Mouse (Mus musculus): Measurements from ENCODE around the gene Btnl1.

Gene Btnl1

DNA sequence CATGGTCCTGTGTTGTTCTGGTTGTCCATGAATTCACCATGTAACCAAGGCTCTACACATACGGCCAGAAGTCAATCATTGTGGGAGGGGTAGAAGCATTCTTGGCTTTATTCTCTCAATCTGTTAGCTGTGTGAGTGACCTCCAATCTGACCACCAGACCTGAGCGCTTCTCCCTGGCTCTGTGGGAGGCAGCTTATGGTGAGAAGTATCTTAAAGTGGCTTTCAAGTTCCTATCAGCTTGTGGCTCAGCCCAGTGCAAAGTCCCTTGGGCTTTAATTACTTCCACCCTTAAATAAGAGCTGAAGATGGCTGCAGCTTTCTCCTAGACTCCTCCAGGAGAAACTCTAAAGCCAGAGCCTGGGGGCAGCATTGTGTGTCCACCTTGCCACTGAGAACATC, at the start of gene Btnl1:
Gene Btnl1 (plus strand): TSS at position 286 of the 400 bp plus-strand sequence.
- no peak for DNase-seq (ENCODE audit: low spot score in 2 of 2)

DNA sequence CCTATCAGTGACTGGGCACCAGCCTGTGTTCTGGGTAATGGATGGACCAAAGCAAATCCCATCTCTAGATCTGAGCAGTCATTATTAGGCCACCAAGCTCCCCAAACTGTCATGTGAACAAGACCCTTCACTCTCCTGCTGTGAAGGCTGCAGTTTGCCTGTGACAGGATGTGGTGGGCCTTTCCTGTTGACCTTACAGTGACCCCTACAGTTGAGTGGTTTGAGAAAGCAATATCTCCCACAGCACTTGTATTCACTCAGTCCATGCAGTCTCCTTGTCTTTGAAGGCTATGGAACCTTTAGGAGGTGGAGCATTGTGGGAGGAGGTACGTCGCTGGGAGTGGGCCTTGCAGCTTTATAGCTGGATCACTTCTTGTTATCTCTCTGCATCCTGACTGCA, 47.1 kb upstream of the Btnl1 start:
- no peak for DNase-seq (ENCODE audit: low spot score in 2 of 2)

DNA sequence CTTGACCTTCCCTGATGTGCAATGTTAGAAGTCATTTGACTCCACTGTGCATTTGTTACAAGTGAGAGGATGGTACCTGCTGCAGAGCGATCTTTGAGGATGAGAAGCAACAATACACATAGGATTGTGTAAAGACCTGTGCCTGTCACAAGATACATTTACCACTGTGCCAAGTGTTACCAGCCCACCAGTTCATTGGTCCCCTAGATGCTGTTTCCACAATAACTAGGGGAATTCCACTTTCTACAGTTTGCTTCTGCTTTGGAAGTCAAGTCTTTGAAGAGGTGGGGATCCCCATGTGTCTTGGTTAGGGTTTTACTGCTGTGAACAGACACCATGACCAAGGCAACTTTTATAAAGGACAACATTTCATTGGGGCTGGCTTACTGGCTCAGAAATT, 45.7 kb upstream of the Btnl1 start:
- DNase-seq (ENCODE audit: low spot score in 2 of 2) = no peak

DNA sequence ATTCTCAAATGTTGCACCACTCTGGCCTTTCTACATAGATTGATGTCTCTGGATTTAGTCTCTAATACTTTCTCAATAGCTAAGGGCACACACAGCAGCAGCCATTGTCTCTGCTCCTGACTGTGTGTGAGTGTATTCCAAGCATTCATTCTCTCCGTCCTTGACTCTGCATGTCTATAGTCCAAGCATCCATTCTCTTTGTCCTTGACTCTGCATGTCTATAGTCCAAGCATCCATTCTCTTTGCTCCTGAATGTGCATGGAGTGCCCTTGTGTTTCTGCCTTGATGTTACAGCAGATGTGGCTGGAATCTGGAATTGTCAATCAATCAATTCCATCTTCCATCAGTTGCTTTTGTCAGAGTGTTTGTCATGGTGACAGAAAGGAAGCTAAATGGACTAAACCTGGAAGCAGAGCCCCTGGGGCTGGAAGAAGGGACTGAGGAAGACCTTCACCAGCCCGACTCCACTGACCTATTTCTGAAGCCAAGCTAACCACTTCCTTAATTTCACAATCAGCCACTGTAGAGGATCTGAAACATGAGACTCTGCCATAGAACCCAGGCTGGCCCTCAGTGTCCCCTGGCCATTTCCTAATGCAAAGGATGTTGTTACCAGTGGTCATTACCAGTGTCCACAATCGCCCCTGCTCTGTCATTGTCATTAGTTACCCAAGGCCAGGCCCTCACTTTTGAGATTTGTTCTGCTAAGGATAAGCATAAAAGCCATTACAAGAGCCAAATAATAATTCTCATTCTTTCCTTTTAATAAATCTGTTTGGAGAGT, 36.1 kb upstream of the Btnl1 start:
- DNase-seq (ENCODE audit: low spot score in 2 of 2) = no peak

DNA sequence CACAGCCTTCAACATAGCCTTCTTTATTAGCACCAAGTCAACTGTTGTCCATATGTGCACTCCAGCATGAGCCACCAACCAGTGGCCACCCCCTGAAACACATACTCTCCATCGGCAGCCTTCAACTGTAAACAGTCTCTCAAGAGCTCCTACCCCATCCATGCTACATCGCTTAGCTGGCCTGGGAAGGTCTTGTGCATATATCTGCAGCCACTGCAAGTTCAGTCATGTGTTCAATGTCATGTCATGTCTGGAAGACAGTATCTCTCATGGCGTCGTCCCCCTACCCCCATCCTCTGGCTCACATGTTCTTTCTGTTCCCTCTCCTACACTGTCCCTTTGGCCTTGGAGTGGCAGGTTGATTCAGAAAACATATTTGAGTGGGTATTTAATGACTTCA, 32.0 kb upstream of the Btnl1 start:
- no peak for DNase-seq (ENCODE audit: low spot score in 2 of 2)

DNA sequence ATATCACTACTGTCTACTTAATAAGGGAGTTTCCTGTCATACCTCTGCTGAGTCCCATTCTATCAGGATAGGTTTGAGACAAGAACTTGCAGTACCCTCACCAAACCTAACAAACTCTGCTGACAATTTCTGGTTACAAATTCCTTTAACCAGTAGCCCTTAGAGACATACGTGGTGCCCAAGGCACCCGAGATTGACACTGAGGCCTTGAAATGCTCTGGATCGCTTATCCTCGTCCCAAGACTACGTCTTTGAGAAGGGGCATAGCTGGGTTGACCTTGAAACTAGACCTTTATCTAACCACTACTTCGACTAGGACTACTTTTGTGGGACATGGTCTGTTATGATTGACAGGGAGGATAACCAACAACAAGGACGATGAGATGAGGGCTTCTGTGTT, 31.4 kb upstream of the Btnl1 start:
- no peak for DNase-seq (ENCODE audit: low spot score in 2 of 2)

DNA sequence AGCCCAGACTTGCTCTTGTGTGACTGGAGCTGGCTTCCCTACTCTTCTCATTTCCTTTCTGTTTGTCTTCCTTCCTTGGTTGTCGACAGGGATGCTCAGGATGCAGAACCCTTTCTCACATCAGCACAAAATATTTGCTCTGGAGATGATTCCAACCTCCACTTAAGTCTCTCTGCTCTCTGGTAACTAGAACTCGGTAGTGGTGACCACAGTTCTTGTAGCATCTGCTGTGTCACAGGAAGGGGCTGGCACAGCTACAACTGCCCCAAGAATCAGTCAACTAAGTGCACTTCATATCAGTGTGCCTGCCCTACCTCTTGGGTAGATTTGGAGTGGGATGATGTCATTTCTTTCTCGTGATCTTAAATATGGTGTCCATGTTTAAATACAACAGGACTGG, 30.9 kb upstream of the Btnl1 start:
- no peak for DNase-seq (ENCODE audit: low spot score in 2 of 2)

DNA sequence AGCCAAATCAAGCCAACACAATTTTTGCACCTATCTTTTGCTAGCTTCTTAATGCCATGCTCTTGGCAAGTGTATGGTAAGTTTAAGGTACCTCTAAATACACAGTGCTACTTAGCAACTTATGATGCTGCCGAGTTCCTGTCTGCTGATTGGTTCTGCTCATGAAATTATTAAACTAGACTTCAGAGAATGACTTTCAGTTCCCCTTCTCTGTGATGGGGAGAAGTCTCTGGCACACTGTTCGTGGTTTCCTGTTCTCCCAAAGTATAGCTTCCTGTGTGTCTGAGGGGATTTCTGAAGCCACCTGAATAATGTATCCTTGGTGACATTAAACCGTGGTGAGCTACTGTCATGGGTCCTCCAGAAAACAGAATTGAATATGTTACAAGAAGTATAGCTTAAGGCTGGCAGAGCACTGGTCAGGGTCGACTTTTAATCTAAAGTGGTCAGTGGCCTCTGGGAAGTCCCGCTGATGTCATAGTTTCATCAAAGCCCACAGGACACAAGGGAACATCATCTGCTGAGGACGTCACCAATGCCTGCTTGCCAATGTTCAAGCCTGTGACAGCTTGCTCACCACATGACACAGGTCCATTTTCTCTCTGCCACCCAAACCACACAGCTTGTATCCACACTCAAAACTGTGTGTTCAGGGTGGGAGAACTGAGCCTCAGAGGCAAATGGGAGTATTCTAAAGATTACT, 29.2 kb upstream of the Btnl1 start:
- DNase-seq (ENCODE audit: low spot score in 2 of 2) = peak in 1 of 2 experiments; percentile 20

DNA sequence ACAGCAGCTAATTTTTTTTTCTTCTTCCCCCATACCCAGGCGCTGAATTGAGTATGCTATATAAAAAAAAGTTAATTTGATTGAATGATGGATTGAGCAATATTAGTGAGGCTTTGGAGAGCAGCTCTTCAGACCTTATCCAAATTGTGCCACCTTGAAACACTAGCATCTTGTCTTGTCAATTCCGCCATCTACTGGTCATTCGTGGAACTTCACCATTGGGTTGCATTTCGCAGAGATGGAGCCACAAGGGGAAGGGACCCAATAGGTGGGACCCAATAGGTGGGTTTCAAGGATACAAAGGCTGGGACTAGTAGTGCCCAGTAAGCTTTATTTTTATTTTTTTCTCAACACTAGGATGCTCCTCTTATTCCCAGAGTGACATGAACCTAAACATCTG, 27.5 kb upstream of the Btnl1 start:
- DNase-seq (ENCODE audit: low spot score in 2 of 2) = peak in 1 of 2 experiments; percentile 73

DNA sequence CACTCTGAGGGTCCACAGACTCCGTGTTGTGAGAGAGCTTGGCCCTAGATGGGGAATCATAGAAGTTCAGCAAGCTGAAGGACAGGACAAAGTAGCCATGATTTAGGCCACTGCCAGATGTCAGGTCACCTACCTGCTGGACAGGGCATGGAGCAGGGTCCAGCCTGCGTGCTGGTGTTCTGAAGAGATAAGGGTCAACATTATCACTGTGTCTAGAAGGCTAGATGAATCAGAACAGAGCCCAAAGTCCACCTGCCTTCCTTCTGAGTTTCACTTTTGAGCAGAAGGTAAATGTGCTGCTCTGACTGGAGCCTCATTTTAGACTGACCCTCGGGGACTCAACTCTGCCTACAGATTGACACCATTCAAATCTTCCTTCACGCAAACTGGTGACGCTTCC, 22.4 kb upstream of the Btnl1 start, which contains the start of gene Btnl2:
Gene Btnl2 (plus strand): TSS at position 284 of the 400 bp plus-strand sequence.
- no peak for DNase-seq (ENCODE audit: low spot score in 2 of 2)

DNA sequence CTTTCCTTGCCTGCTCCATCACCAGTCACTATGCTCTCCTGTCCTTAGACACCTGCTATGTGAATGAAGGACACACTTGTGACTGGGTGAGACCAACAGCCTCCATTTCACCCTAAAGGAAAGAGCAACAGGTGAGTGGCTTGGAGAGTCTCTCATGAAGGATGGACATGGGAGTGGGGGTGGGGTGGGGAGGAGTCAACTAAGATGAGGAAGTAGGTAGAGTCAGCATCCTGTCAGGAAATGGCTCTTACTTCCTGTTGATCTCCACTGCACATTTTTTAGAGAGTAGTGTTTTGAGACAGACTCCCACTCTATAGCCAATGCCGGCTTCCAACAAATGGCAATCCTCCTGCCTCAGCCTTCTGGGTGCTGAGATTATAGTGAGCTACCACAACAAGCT, 22.0 kb upstream of the Btnl1 start:
- no peak for DNase-seq (ENCODE audit: low spot score in 2 of 2)

DNA sequence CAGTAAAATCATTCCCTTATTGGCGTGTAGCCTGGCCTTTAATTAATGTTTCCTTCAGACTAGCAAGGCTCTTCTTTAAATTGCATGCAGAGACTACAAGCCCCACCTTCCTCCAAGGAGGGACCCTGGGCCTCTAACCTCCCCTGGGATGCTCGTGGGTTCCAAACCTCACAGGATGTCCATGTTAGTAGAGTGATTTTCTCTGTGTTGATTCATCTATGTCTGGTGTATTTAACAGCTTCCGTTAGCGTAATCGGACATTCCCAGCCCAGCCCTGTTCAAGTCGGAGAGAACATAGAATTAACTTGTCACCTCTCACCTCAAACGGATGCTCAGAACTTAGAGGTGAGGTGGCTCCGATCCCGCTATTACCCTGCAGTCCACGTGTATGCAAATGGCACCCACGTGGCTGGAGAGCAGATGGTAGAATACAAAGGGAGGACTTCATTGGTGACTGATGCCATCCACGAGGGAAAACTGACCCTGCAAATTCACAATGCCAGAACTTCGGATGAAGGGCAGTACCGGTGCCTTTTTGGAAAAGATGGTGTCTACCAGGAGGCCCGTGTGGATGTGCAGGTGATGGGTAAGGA, 13.9 kb upstream of the Btnl1 start:
- no peak for DNase-seq (ENCODE audit: low spot score in 2 of 2)

DNA sequence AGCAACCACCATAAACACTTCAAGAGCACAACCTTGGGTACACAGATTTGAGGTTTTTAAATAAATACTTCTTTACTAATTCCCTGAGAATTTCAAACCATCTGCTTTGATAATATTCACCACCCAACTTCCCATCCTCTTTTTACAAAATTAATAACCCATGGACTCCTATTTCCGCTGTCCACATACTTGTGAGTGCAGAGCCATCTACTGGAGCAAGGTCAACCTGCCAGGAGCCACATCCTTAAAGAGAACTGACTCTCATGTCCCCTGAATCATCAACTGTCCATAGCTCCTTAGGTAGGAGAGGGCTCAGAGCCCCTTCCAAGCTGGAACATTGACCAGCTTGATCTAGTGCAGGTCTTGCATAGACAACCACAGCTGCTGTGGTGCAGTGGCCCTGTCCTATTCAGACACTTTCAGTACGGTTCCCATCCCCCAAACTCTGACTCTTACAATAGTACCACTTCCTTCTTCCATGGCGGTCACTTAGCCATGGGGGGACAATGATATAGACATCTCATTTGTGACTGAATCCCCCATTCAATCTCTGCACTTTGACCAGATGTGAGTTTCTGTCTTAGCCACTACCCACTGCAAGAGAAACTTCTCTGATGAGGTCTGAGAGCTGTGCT, 13.1 kb upstream of the Btnl1 start:
- no peak for DNase-seq (ENCODE audit: low spot score in 2 of 2)

DNA sequence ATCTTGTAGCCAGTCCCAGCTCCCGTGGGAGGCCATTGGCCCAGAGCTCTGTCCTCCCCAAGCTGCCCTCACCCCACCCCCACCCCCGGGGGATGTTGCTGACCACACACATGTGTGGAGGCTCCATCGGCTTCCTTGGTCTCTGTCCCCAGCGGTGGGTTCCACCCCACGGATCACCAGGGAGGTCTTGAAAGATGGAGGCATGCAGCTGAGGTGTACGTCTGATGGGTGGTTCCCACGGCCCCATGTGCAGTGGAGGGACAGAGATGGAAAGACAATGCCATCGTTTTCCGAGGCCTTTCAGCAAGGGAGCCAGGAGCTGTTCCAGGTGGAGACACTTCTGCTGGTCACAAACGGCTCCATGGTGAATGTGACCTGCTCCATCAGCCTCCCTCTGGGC, 11.9 kb upstream of the Btnl1 start:
- DNase-seq (ENCODE audit: low spot score in 2 of 2) = no peak

DNA sequence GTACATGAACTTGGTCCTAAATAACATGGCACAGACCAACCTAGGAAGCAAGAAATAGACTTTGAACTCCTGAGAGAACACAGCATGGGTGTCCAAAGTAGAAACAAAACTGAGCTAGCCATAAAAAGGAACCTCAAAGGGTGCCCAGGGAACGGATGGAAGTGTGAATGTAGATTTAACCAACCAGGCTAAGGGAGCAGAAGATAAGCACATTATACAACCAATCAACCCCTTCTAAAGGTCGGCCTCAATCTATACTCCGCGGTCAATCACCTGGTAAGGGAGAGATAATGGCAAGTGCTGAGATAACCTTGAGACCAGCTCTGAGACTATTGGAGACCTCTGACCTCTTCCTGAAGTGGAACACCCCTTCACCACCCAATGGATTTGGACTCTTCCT, 6.4 kb upstream of the Btnl1 start:
- DNase-seq (ENCODE audit: low spot score in 2 of 2) = no peak

DNA sequence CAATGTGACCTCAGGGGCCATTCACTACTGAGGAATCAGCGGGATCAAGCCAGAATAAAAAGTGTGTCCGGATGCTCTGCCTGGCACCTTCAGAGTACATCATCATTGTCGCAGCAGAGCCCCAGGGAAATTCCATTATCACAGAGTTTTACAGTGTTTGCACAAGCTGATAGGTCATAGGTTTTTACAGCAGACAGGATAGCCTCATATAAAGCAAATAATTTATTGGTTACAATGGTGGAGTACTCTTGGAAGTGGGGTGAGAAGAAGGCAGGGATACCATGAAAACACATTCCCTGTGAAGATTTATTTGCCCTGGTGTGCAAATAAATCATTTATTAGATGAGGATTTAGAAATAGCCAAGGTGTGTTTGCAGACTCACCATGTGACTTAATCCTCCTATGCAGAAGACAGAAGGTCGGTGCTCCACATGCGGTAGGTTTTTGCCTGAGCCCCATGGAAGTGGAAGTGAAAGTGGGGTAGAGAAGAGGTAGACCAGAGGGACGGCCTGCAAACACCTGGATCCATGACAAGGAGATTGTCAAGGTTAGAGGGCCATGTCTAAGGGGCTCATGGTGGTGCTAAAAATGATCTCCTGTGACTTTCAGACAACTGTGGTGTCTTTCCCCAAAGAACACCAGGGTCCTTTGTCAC, 3.8 kb upstream of the Btnl1 start:
- no peak for DNase-seq (ENCODE audit: low spot score in 2 of 2)

DNA sequence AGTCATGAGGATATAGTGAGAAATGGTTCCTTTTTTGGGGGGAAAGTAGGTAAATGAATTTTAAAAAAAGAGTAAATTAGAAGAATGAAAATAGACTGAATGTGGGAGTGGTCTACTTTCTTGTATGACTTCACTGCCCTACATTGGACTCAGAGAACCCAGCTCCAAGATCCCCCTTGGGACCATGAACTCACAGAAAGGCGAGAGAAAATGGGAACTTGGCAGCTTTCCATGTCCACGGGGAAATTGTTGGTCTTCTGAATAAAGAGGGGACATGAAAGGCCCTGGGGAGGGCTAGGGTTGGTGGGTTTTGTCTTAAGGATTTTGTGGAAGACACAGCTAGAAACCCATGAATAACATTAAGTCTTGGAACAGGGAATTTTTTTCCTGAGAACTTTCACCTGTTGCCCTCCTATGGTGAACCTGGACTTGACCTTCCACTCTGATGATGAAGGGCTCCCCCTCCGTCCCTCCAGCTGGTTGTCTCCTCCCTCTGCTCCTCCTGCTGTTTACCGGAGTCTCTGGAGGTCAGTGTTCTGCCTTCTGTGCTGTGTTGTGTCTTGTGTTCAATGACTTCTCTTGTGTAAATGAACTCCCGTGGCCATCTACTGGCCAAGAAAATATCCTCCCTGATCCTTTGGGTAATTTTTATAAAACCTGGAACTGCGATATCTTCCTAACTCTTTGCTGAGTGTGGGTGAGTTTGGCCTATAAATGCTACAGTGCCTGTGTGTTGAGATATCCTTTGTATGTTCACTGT, 698 bp downstream of the Btnl1 start:
- no peak for DNase-seq (ENCODE audit: low spot score in 2 of 2)

DNA sequence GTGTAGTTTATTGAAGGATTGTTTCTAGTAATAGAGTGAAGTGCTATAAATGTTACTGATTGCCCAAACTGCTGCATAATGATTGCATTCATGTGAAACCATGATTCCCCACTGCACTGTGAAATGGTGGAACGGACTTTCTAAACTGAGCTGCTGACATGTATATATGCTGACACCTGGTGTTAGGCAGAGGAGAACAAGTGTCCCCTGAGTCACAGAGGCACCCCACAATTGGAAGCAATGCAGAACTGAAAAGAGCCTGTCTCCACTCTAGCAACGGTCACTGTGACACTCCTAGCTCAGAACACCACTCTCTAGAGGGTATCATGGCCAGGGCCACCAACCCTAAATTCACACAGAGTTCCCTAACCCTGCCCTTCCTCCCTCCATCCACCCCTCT, 1.8 kb downstream of the Btnl1 start:
- DNase-seq (ENCODE audit: low spot score in 2 of 2) = no peak

DNA sequence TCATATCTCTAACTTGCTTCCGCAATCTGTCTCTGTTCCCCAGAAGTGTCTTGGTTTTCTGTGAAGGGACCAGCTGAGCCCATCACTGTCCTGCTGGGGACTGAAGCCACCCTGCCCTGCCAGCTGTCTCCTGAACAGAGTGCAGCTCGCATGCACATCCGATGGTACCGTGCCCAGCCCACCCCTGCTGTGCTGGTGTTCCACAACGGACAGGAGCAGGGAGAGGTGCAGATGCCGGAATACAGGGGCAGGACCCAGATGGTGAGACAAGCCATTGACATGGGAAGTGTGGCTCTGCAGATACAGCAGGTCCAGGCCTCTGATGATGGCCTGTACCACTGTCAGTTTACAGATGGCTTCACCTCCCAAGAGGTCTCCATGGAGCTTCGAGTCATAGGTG, 2.5 kb downstream of the Btnl1 start:
- no peak for DNase-seq (ENCODE audit: low spot score in 2 of 2)

DNA sequence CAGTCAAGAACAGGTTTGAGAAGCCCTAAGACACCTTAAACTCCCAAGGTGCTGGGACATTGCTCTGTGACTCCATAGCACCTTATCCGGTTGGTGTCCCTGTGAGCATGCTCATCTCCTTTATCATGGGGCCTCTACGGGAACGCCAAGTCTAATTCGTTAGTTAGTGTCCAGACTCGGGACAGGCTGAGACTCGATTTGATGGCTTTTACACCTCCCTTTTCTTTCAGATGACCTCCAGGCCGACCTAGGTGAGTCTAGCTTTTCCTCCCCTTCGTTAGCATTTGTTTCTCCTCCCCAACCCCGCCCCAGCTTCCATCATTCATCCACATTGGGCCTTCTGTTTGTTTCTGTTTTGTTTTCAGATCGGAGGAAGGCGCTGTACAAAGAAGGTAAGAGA, 4.9 kb downstream of the Btnl1 start:
- DNase-seq (ENCODE audit: low spot score in 2 of 2) = no peak

DNA sequence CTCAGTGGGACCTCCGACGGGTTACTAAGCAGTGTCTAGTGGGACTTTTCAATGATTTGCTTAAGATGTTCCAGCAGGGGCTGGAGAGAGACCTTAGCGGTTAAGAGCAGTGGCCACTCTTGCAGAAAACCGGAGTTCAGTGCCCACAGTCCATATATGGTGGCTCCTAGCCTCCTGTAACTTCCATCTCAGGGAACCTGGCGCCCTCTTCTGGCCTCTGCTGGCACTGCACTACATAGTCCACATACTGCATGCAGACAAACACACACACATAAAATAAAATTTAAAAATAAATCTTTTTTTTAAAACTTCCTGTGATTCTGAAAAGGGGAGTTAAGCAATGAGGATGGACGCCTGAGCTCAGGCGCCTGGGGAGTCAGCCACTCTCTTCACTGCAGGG, 6.3 kb downstream of the Btnl1 start:
- no peak for DNase-seq (ENCODE audit: low spot score in 2 of 2)

Data from frontal cortex, postnatal 10 days (tissue).